In the genomic region with DNA sequence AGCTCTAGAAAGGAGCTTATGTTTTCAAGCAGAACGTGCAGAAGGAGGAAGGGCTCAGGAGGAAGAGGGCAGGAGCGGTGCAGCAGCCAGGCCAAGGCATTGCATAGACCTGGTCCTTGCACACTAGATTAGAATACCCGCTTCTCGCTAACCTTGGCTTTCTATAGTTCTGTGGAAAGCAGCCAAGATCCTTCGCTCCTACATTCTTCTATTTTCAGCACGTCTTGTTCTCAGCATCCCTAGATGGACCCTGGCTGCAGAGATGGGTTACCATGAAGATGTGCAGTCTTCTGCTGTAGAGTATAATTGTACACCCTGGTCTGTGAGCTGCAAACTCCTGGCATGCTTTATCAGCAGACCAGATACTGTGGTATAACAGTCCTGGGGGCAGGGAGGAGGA, we compare ENCODE assay signal across 25 mouse cellular contexts. TPM values are rescaled to one million over a fixed set of nuclear protein-coding genes. Genes with fewer than 3 reads are reported as not detected.
DNase-seq lines count a peak whose midpoint lies in the region; ATAC-seq lines count a peak whose summit lies in the region.
"Had no signal": no experiment of that assay in that cellular context is flagged by ENCODE, and none has a peak within 500 bp of the region (broad histone marks: within the 10 kb centered on the region; RNA-seq: fewer than 3 reads in every experiment).

No protein-coding gene starts in this region.

- peaks cover 50% of the 10 kb centered on the region for H3K4me1 ChIP-seq in heart, embryonic 15.5 days (replicated peaks)
- H3K4me1 ChIP-seq: embryonic facial prominence, embryonic 15.5 days; forebrain, embryonic 15.5 days; hindbrain, embryonic 15.5 days; stomach, embryonic 15.5 days had no signal

- peak; percentile 68 for DNase-seq in heart, adult 11 months
- no peak for DNase-seq in heart, postnatal 36 days
- no peak for DNase-seq in heart, adult 8-10 months (ENCODE audit: low spot score)
- peak; percentile 15 to 25 for DNase-seq in right cerebral cortex, postnatal 10 days (ENCODE audit: low spot score in 2 of 2)
- DNase-seq in right cerebral cortex, postnatal 14 days = no peak
- no peak for DNase-seq in embryo, embryonic 11 days
- DNase-seq: adrenal gland, postnatal 10 days; cerebellum, adult 8-10 months; cerebellum, postnatal 36 days; gastrocnemius, postnatal 14 days; kidney, adult 2 months; kidney, postnatal 10 days; thymus, adult 2 months had no signal

- peak overlapping the region; percentile 87 for H3K27ac ChIP-seq in heart, embryonic 15.5 days
- H3K27ac ChIP-seq: embryonic facial prominence, embryonic 15.5 days; forebrain, embryonic 15.5 days; heart, adult 2 months; hindbrain, embryonic 15.5 days; macrophage; stomach, embryonic 15.5 days had no signal

- 0 out of 2 replicates have a peak, but pooled peaks have one; percentile 69 for ATAC-seq in heart, embryonic 15.5 days (replicated peaks; ENCODE audit: insufficient number of reproducible peaks, insufficient read depth, low FRiP score, low read depth)
- peak; percentile 29; the same call in 1 of the 2 replicates for ATAC-seq in megakaryocyte progenitor cell, adult 5-6 weeks (replicated peaks; ENCODE audit: poor library complexity)
- ATAC-seq: forebrain, embryonic 15.5 days had no signal

- no peaks in the 10 kb centered on the region for H3K9me3 ChIP-seq in heart, embryonic 15.5 days (replicated peaks)
- H3K9me3 ChIP-seq: embryonic facial prominence, embryonic 15.5 days; forebrain, embryonic 15.5 days; hindbrain, embryonic 15.5 days; stomach, embryonic 15.5 days had no signal

- no peaks in the 10 kb centered on the region for H3K36me3 ChIP-seq in heart, embryonic 15.5 days

- no peaks in the 10 kb centered on the region for H3K27me3 ChIP-seq in heart, embryonic 15.5 days
- H3K27me3 ChIP-seq: embryonic facial prominence, embryonic 15.5 days; forebrain, embryonic 15.5 days; hindbrain, embryonic 15.5 days; stomach, embryonic 15.5 days had no signal

- no peak overlapping the region for H3K4me3 ChIP-seq in heart, embryonic 15.5 days
- H3K4me3 ChIP-seq: embryonic facial prominence, embryonic 15.5 days; forebrain, embryonic 15.5 days; heart, adult 2 months; hindbrain, embryonic 15.5 days; stomach, embryonic 15.5 days had no signal

- intact Hi-C loops in heart, postnatal 36 days (cut with DNase I) = no loop called here

- H3K4me2 ChIP-seq in heart, embryonic 15.5 days = peak overlapping the region; percentile 49
- H3K4me2 ChIP-seq: embryonic facial prominence, embryonic 15.5 days; forebrain, embryonic 15.5 days; hindbrain, embryonic 15.5 days; midbrain, embryonic 11.5 days; stomach, embryonic 15.5 days had no signal

- 32% methylated on average over 6 of the region's 6 CpGs for WGBS in heart, embryonic 15.5 days

- no peak overlapping the region for H3K9ac ChIP-seq in heart, embryonic 15.5 days
- H3K9ac ChIP-seq: embryonic facial prominence, embryonic 15.5 days; forebrain, embryonic 15.5 days; hindbrain, embryonic 15.5 days; stomach, embryonic 15.5 days had no signal

RNA-seq across cellular contexts. Expression of a gene that starts 18.0 kb away (rescaled TPM):
- 100 to 1,000 TPM; 199 to 208 TPM for total RNA-seq in heart, postnatal 36 days (2021)
- polyA plus RNA-seq in heart, embryonic 15.5 days (2015; fragmentation: Nextera tagmentation; extraction: Ambion mirVana) = 51.7 and 65.3 TPM in 2 replicates
- 100 to 1,000 TPM; 227 to 263 (median 245) TPM for total RNA-seq in heart, adult 8-10 months (2022)
- total RNA-seq in megakaryocyte progenitor cell, adult 5-6 weeks (2015) = not detected in 2 replicates
- total RNA-seq in megakaryocyte progenitor cell, adult 5-6 weeks (2017) = 0.07 TPM in 1 of 2 replicates, not detected in the other
- polyA plus RNA-seq: macrophage had no signal

RNA-seq across cellular contexts. Expression of a gene that starts 22.1 kb away (rescaled TPM):
- total RNA-seq in heart, postnatal 36 days (2021) = not detected
- polyA plus RNA-seq in heart, embryonic 15.5 days (2015; fragmentation: Nextera tagmentation; extraction: Ambion mirVana) = 0.32 TPM in 1 of 2 replicates, not detected in the other
- not detected for total RNA-seq in heart, adult 8-10 months (2022)
- 0.02 and 0.05 TPM in 2 replicates for total RNA-seq in megakaryocyte progenitor cell, adult 5-6 weeks (2015)
- 0.08 TPM in 1 of 2 replicates, not detected in the other for total RNA-seq in megakaryocyte progenitor cell, adult 5-6 weeks (2017)
- total RNA-seq: heart, adult 2 months had no signal
- polyA plus RNA-seq: intestine, embryonic 14.5 days; liver, adult 2 months; lung, embryonic 16.5 days; macrophage had no signal

RNA-seq across cellular contexts. Expression of a gene that starts 39.1 kb away (rescaled TPM):
- total RNA-seq in heart, postnatal 36 days (2021) = 1 to 10 TPM; 2.8 to 3.2 TPM
- 7.6 and 7.8 TPM in 2 replicates for polyA plus RNA-seq in heart, embryonic 15.5 days (2015; fragmentation: Nextera tagmentation; extraction: Ambion mirVana)
- 1 to 10 TPM; 2.2 to 3.6 (median 2.3) TPM for total RNA-seq in heart, adult 8-10 months (2022)
- 12.3 and 12.8 TPM in 2 replicates for total RNA-seq in megakaryocyte progenitor cell, adult 5-6 weeks (2015)
- 8.0 and 11.4 TPM in 2 replicates for total RNA-seq in megakaryocyte progenitor cell, adult 5-6 weeks (2017)

Comparison
In these comparisons a context has a peak if more than half of its experiments do, and no peak if none do; other contexts are left out.
1. DNase-seq: peak in heart, adult 11 months (single experiment) and right cerebral cortex, postnatal 10 days (2 of 2); none in heart, postnatal 36 days (0 of 2), heart, adult 8-10 months (single experiment), right cerebral cortex, postnatal 14 days (single experiment) and embryo, embryonic 11 days (single experiment).
2. RNA of a gene that starts 18.0 kb away (total RNA-seq): 227 to 263 TPM in heart, adult 8-10 months and 199 to 208 TPM in heart, postnatal 36 days; 0.07 TPM in megakaryocyte progenitor cell, adult 5-6 weeks; every median in the first group is over 100 times any median in the second.